ENCODE assay signal across 11 mouse cellular contexts in the genomic region with DNA sequence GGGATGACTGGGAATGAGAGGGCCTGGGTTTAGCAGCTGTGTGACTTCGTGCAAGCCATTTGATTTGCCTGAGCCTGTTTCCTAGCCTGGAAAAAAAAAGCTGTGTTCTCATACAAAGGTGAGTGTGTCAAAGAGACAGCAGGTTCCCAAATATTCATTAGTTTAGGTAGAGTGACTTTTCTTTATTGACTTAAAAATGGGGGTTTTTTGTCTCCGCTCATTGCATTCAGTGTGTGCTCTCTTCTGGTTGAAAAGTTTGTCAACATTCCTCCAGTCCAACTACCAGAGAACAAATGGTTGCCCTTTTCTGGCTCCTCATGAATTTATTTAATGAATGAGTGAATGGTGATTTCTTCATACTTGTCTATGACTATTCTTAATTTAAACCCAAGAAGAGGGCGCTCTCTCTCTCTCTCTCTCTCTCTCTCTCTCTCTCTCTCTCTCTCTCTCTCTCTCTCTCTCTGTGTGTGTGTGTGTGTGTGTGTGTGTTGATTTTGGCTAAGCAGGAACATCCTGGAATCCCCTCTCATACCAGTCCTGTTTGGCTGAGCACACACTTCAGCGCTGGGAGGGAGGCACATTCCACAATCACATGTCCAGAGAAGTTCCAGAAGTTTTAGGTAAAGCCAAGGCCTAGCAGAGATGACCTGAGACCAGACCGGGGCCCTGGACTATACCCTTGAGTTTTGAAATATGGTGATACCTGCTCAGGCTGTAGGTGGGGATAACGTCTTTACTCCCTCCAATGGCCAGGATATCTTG. TPM values are rescaled to one million over a fixed set of nuclear protein-coding genes. Genes with fewer than 3 reads are reported as not detected.
DNase-seq lines count a peak whose midpoint lies in the region; ATAC-seq and TF ChIP-seq lines count a peak whose summit lies in the region.
"Had no signal": no experiment of that assay in that cellular context is flagged by ENCODE, and none has a peak within 500 bp of the region (broad histone marks: within the 10 kb centered on the region; RNA-seq: fewer than 3 reads in every experiment).

No protein-coding gene starts in this region.

- DNase-seq in gastrocnemius, adult 2 months: no peak
- DNase-seq in gastrocnemius, postnatal 25 days: no peak
- DNase-seq in limb, embryonic 10.5 days (ENCODE audit: low spot score): no peak
- DNase-seq in hindbrain, embryonic 10.5 days (ENCODE audit: low spot score): no peak
- DNase-seq in midbrain, postnatal 0 days (ENCODE audit: low spot score): no peak
- no peak for DNase-seq in c-Kit-positive CD71-positive TER-119-positive erythroid progenitor cells, embryonic 14.5 days (ENCODE audit: low spot score)
- no peak for DNase-seq in liver
- DNase-seq: cerebellum, postnatal 36 days had no signal

- WGBS in limb, embryonic 13.5 days: 69% methylated on average over 6 of the region's 6 CpGs
- WGBS in limb, embryonic 10.5 days: 67% methylated on average over 6 of the region's 6 CpGs
- WGBS in hindbrain, embryonic 10.5 days: 57% methylated on average over 6 of the region's 6 CpGs
- WGBS in midbrain, postnatal 0 days: 67% methylated on average over 6 of the region's 6 CpGs

- no peak overlapping the region for H3K9ac ChIP-seq in limb, embryonic 13.5 days
- H3K9ac ChIP-seq in midbrain, postnatal 0 days (replicated peaks; ENCODE audit: low read length, poor library complexity, severe bottlenecking): no peak overlapping the region

- peaks cover 44% of the 10 kb centered on the region for H3K27me3 ChIP-seq in limb, embryonic 13.5 days
- H3K27me3 ChIP-seq in limb, embryonic 10.5 days (ENCODE audit: low read depth, poor library complexity, severe bottlenecking): peaks cover 59% of the 10 kb centered on the region
- H3K27me3 ChIP-seq in hindbrain, embryonic 10.5 days (ENCODE audit: insufficient read depth, poor library complexity, severe bottlenecking): peaks cover 62% of the 10 kb centered on the region
- peaks cover 22% of the 10 kb centered on the region; the same call in 1 of the 2 replicates for H3K27me3 ChIP-seq in midbrain, postnatal 0 days (ENCODE audit: insufficient read depth, low read length)
- H3K27me3 ChIP-seq: Patski had no signal

- intact Hi-C loops in gastrocnemius, adult 2 months (cut with DNase I): no loop called here

- peak overlapping the region; percentile 73; the same call in 1 of the 2 replicates for H3K4me3 ChIP-seq in gastrocnemius, adult 2 months
- no peak overlapping the region for H3K4me3 ChIP-seq in limb, embryonic 13.5 days
- no peak overlapping the region for H3K4me3 ChIP-seq in limb, embryonic 10.5 days
- H3K4me3 ChIP-seq in hindbrain, embryonic 10.5 days: peak overlapping the region; percentile 66
- H3K4me3 ChIP-seq in midbrain, postnatal 0 days (ENCODE audit: low read depth, low read length): peak overlapping the region; percentile 60
- H3K4me3 ChIP-seq: megakaryocyte, embryonic 14.5 days had no signal

- H3K36me3 ChIP-seq in limb, embryonic 13.5 days: no peaks in the 10 kb centered on the region
- no peaks in the 10 kb centered on the region for H3K36me3 ChIP-seq in limb, embryonic 10.5 days
- no peaks in the 10 kb centered on the region for H3K36me3 ChIP-seq in hindbrain, embryonic 10.5 days
- H3K36me3 ChIP-seq in midbrain, postnatal 0 days (ENCODE audit: insufficient read depth, low read length): no peaks in the 10 kb centered on the region

- H3K4me1 ChIP-seq in limb, embryonic 13.5 days: peaks cover 27% of the 10 kb centered on the region
- peaks cover 27% of the 10 kb centered on the region for H3K4me1 ChIP-seq in limb, embryonic 10.5 days
- H3K4me1 ChIP-seq in hindbrain, embryonic 10.5 days (replicated peaks): peaks cover 49% of the 10 kb centered on the region
- peaks cover 6% of the 10 kb centered on the region; the same call in 1 of the 2 replicates for H3K4me1 ChIP-seq in midbrain, postnatal 0 days (ENCODE audit: insufficient read depth, low read length)

- H3K9me3 ChIP-seq in limb, embryonic 13.5 days: peaks cover 5% of the 10 kb centered on the region; the same call in 1 of the 2 replicates
- no peaks in the 10 kb centered on the region for H3K9me3 ChIP-seq in limb, embryonic 10.5 days (replicated peaks)
- H3K9me3 ChIP-seq in hindbrain, embryonic 10.5 days: peaks cover 4% of the 10 kb centered on the region; the same call in 1 of the 2 replicates
- H3K9me3 ChIP-seq in midbrain, postnatal 0 days (ENCODE audit: low read length): no peaks in the 10 kb centered on the region

- H3K27ac ChIP-seq in gastrocnemius, adult 2 months: no peak overlapping the region
- no peak overlapping the region for H3K27ac ChIP-seq in limb, embryonic 13.5 days
- H3K27ac ChIP-seq in limb, embryonic 10.5 days: no peak overlapping the region
- H3K27ac ChIP-seq in hindbrain, embryonic 10.5 days: peak overlapping the region; percentile 59; the same call in 1 of the 2 replicates
- H3K27ac ChIP-seq in midbrain, postnatal 0 days (ENCODE audit: low read depth, low read length): no peak overlapping the region

- no peak for TF ChIP-seq CTCF in gastrocnemius, adult 2 months (IDR thresholded peaks at IDR 0.05)
- TF ChIP-seq CTCF in midbrain, postnatal 0 days (IDR thresholded peaks at IDR 0.05): no peak

- H3K4me2 ChIP-seq in limb, embryonic 13.5 days (replicated peaks): peak overlapping the region; percentile 19; the same call in 1 of the 2 replicates
- H3K4me2 ChIP-seq in midbrain, postnatal 0 days (ENCODE audit: low read depth, low read length, poor library complexity, severe bottlenecking): peak overlapping the region; percentile 99

- ATAC-seq in limb, embryonic 13.5 days (ENCODE audit: low FRiP score, low read depth): no peak
- ATAC-seq in midbrain, postnatal 0 days (ENCODE audit: low FRiP score): no peak
- ATAC-seq: Patski had no signal

RNA-seq across cellular contexts. Expression of gene Spon1, which starts 2.6 kb away (rescaled TPM):
- 1 to 10 TPM; 2.0 to 3.0 TPM for total RNA-seq in gastrocnemius, adult 2 months (2021)
- total RNA-seq in gastrocnemius, postnatal 25 days (2021): 1 to 10 TPM; 3.0 to 6.6 TPM
- polyA plus RNA-seq in limb, embryonic 13.5 days (2015; fragmentation: Nextera tagmentation; extraction: Ambion mirVana): 9.3 and 9.9 TPM in 2 replicates
- 3.0 and 3.2 TPM in 2 replicates for polyA plus RNA-seq in limb, embryonic 10.5 days (2016; fragmentation: Nextera tagmentation; extraction: Ambion mirVana)
- polyA plus RNA-seq in hindbrain, embryonic 10.5 days (2016; fragmentation: Nextera tagmentation; extraction: Ambion mirVana): 52.8 and 77.1 TPM in 2 replicates
- 32.9 and 35.7 TPM in 2 replicates for total RNA-seq in midbrain, postnatal 0 days (2014; rRNA removed)
- polyA plus RNA-seq in midbrain, postnatal 0 days (2015; fragmentation: Nextera tagmentation; extraction: Ambion mirVana): 39.5 and 40.2 TPM in 2 replicates

Comparison
In these comparisons a context has a peak if more than half of its experiments do, and no peak if none do; other contexts are left out.
1. H3K4me3 ChIP-seq: peak in gastrocnemius, adult 2 months (single experiment), hindbrain, embryonic 10.5 days (single experiment) and midbrain, postnatal 0 days (single experiment); none in limb, embryonic 13.5 days (single experiment) and limb, embryonic 10.5 days (single experiment).